Mouse (Mus musculus): Measurements from ENCODE around the gene Phf11d. TPM values are rescaled to one million over a fixed set of nuclear protein-coding genes. Genes with fewer than 3 reads are reported as not detected.
"Not testable (repeated sequence)": the region's sequence is repeated elsewhere in the genome, so short reads cannot be mapped to it uniquely, and the experiment has no call there.

Phf11d gene
- polyA plus RNA-seq, 1 experiment from 2014 or later, result 4.5 TPM

- ATAC-seq, result no peak
- Histone ChIP-seq H3K9ac (ENCODE audit: low read depth, low read length) (no peak overlapping the region), H3K36me3 (ENCODE audit: control insufficient read depth, insufficient read depth) (no peaks in the 10 kb centered on the region), H3K27ac (ENCODE audit: low read depth, low read length) (no peak overlapping the region), H3K4me1 (replicated peaks; ENCODE audit: control insufficient read depth, insufficient read depth, low read length) (no peaks in the 10 kb centered on the region), H3K4me2 (replicated peaks; ENCODE audit: low read depth) (no peak overlapping the region), H3K9me3 (ENCODE audit: control insufficient read depth) (no peaks in the 10 kb centered on the region), H3K27me3 (replicated peaks; ENCODE audit: control insufficient read depth, insufficient read depth, low read length) (no peaks in the 10 kb centered on the region), H3K4me3 (ENCODE audit: low read depth, low read length) (no peak overlapping the region)
- 92% methylated on average over 25 of the region's 25 CpGs for WGBS
- TF ChIP-seq CTCF (IDR thresholded peaks at IDR 0.05; ENCODE audit: low read depth), result no peak
Observed at GRCm38 (mm10) chr14:59370348-59371068, 5.2 kb upstream of the Phf11d start.

- ATAC-seq, result no peak
- no peak overlapping the region for H3K9ac ChIP-seq (ENCODE audit: low read depth, low read length)
- H3K4me2 ChIP-seq (replicated peaks; ENCODE audit: low read depth), result no peak overlapping the region
- H3K9me3 ChIP-seq (ENCODE audit: control insufficient read depth), result no peaks in the 10 kb centered on the region
- no peaks in the 10 kb centered on the region for H3K27me3 ChIP-seq (replicated peaks; ENCODE audit: control insufficient read depth, insufficient read depth, low read length)
- no peak overlapping the region for H3K4me3 ChIP-seq (ENCODE audit: low read depth, low read length)
- TF ChIP-seq CTCF (IDR thresholded peaks at IDR 0.05; ENCODE audit: low read depth), result no peak
- H3K27ac ChIP-seq (ENCODE audit: low read depth, low read length), result no peak overlapping the region
- no peaks in the 10 kb centered on the region for H3K4me1 ChIP-seq (replicated peaks; ENCODE audit: control insufficient read depth, insufficient read depth, low read length)
- WGBS, result 62% methylated on average over 8 of the region's 8 CpGs
- no peaks in the 10 kb centered on the region for H3K36me3 ChIP-seq (ENCODE audit: control insufficient read depth, insufficient read depth)
Observed at GRCm38 (mm10) chr14:59366386-59367105, 1.3 kb upstream of the Phf11d start.

GRCm38 (mm10) chr14:59341189-59341588 is 24.1 kb downstream of the Phf11d start, which contains the start of gene Phf11b:
Gene Phf11b, minus strand, starts transcription at chr14:59341351.
- not testable (repeated sequence) for H3K27me3 ChIP-seq (replicated peaks; ENCODE audit: control insufficient read depth, insufficient read depth, low read length); H3K4me3 ChIP-seq (ENCODE audit: low read depth, low read length); H3K4me2 ChIP-seq (replicated peaks; ENCODE audit: low read depth); H3K9me3 ChIP-seq (ENCODE audit: control insufficient read depth); ATAC-seq; H3K4me1 ChIP-seq (replicated peaks; ENCODE audit: control insufficient read depth, insufficient read depth, low read length); H3K36me3 ChIP-seq (ENCODE audit: control insufficient read depth, insufficient read depth); H3K9ac ChIP-seq (ENCODE audit: low read depth, low read length); H3K27ac ChIP-seq (ENCODE audit: low read depth, low read length)
- WGBS, result 75% methylated on average over 1 of the region's 1 CpGs

- Histone ChIP-seq H3K36me3 (ENCODE audit: control insufficient read depth, insufficient read depth) (no peaks in the 10 kb centered on the region), H3K9ac (ENCODE audit: low read depth, low read length) (no peak overlapping the region), H3K9me3 (ENCODE audit: control insufficient read depth) (no peaks in the 10 kb centered on the region), H3K4me1 (replicated peaks; ENCODE audit: control insufficient read depth, insufficient read depth, low read length) (no peaks in the 10 kb centered on the region), H3K4me2 (replicated peaks; ENCODE audit: low read depth) (no peak overlapping the region), H3K4me3 (ENCODE audit: low read depth, low read length) (no peak overlapping the region), H3K27me3 (replicated peaks; ENCODE audit: control insufficient read depth, insufficient read depth, low read length) (no peaks in the 10 kb centered on the region), H3K27ac (ENCODE audit: low read depth, low read length) (no peak overlapping the region)
- WGBS, result 75% methylated on average over 1 of the region's 1 CpGs
- no peak for ATAC-seq
- TF ChIP-seq CTCF (IDR thresholded peaks at IDR 0.05; ENCODE audit: low read depth), result no peak
Observed at GRCm38 (mm10) chr14:59339541-59339940, 25.7 kb downstream of the Phf11d start.

GRCm38 (mm10) chr14:59336056-59336455 is 29.2 kb downstream of the Phf11d start:
- not testable (repeated sequence) for H3K4me2 ChIP-seq (replicated peaks; ENCODE audit: low read depth); H3K27me3 ChIP-seq (replicated peaks; ENCODE audit: control insufficient read depth, insufficient read depth, low read length); H3K36me3 ChIP-seq (ENCODE audit: control insufficient read depth, insufficient read depth); H3K4me1 ChIP-seq (replicated peaks; ENCODE audit: control insufficient read depth, insufficient read depth, low read length); H3K9me3 ChIP-seq (ENCODE audit: control insufficient read depth); H3K4me3 ChIP-seq (ENCODE audit: low read depth, low read length); H3K9ac ChIP-seq (ENCODE audit: low read depth, low read length); ATAC-seq; H3K27ac ChIP-seq (ENCODE audit: low read depth, low read length)
- 88% methylated on average over 3 of the region's 3 CpGs for WGBS

GRCm38 (mm10) chr14:59330499-59330898 is 34.8 kb downstream of the Phf11d start:
- H3K4me2 ChIP-seq (replicated peaks; ENCODE audit: low read depth); H3K9me3 ChIP-seq (ENCODE audit: control insufficient read depth); ATAC-seq; H3K27ac ChIP-seq (ENCODE audit: low read depth, low read length); H3K4me1 ChIP-seq (replicated peaks; ENCODE audit: control insufficient read depth, insufficient read depth, low read length); H3K9ac ChIP-seq (ENCODE audit: low read depth, low read length); H3K36me3 ChIP-seq (ENCODE audit: control insufficient read depth, insufficient read depth); H3K4me3 ChIP-seq (ENCODE audit: low read depth, low read length); H3K27me3 ChIP-seq (replicated peaks; ENCODE audit: control insufficient read depth, insufficient read depth, low read length): not testable (repeated sequence)
- WGBS, result 21% methylated on average over 3 of the region's 3 CpGs
- peak; percentile 68 for TF ChIP-seq CTCF (IDR thresholded peaks at IDR 0.05; ENCODE audit: low read depth)

- H3K27ac ChIP-seq (ENCODE audit: low read depth, low read length); H3K4me2 ChIP-seq (replicated peaks; ENCODE audit: low read depth); H3K4me1 ChIP-seq (replicated peaks; ENCODE audit: control insufficient read depth, insufficient read depth, low read length); H3K36me3 ChIP-seq (ENCODE audit: control insufficient read depth, insufficient read depth); H3K4me3 ChIP-seq (ENCODE audit: low read depth, low read length); ATAC-seq; H3K27me3 ChIP-seq (replicated peaks; ENCODE audit: control insufficient read depth, insufficient read depth, low read length); H3K9me3 ChIP-seq (ENCODE audit: control insufficient read depth); H3K9ac ChIP-seq (ENCODE audit: low read depth, low read length): not testable (repeated sequence)
- 86% methylated on average over 6 of the region's 6 CpGs for WGBS
Observed at GRCm38 (mm10) chr14:59319970-59320369, 45.3 kb downstream of the Phf11d start.

GRCm38 (mm10) chr14:59319036-59319435 is 46.2 kb downstream of the Phf11d start:
- H3K9me3 ChIP-seq (ENCODE audit: control insufficient read depth); H3K27ac ChIP-seq (ENCODE audit: low read depth, low read length); H3K27me3 ChIP-seq (replicated peaks; ENCODE audit: control insufficient read depth, insufficient read depth, low read length); H3K4me1 ChIP-seq (replicated peaks; ENCODE audit: control insufficient read depth, insufficient read depth, low read length); H3K9ac ChIP-seq (ENCODE audit: low read depth, low read length); H3K4me3 ChIP-seq (ENCODE audit: low read depth, low read length); ATAC-seq; H3K4me2 ChIP-seq (replicated peaks; ENCODE audit: low read depth); H3K36me3 ChIP-seq (ENCODE audit: control insufficient read depth, insufficient read depth): not testable (repeated sequence)
- WGBS, result 89% methylated on average over 3 of the region's 3 CpGs

Data from intestine, postnatal 0 days (tissue).